Mouse (Mus musculus): Measurements from ENCODE around the gene Sept7.
"Not testable (repeated sequence)": the region's sequence is repeated elsewhere in the genome, so short reads cannot be mapped to it uniquely, and the experiment has no call there.

The Sept7 gene

DNA sequence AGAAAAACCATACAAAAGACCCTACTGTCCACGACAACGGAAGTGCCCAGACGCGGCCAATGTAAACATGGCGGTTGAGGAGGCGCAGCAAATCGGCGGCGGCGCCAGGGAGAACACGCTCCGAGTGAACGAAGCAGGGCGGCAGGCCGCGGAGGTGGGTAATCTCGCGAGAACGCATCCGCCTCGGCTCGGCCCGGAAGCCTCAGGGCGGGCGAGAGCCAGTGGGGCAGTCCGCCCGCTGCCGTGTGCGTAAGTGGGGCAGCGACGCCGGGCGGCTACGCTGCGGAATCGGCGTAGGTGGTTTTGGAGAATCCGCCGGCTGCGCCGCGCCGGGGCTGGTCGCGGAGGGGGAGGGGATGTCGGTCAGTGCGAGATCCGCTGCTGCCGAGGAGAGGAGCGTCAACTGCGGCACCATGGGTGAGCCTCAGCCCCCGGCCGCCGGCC lies at the start of gene Sept7:
Sept7 (plus strand) TSS at position 157 of the 444 bp plus-strand sequence.
- in situ Hi-C loops (cut with MboI): no loop called here

DNA sequence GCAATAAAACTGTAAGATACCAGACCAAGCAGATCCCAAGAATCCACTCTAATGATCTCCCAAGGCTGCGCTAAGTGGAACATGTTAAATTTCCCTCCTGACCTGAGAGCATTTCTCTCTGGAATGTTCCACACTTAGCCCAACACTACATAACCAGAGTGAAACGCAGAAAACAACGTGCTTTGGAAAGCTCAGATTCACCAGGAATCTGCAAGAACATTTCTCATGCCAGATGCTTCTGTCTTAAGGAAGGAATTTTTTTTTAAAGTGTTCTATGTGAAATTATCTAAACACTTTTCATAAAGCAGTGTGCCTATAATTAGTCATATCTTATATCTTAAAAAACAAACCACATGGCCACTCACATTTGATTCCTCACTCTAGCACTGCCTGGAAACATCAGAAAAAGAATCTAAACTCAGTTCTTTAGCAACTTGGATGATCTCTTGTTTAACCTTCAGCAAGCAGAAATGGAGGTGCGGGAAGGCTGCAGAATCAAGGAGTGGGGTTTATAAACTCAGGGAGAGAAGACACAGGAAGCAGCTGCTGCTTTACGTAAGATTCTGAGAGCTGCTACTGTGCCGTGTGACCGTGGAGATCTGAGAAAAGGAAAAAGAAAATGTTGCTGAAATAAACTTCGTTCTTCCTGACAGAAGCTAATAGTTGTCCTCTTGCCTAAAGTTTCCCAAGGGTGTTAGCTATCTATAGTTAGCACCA lies 44.0 kb upstream of the Sept7 start:
- in situ Hi-C loops (cut with MboI): no loop called here

DNA sequence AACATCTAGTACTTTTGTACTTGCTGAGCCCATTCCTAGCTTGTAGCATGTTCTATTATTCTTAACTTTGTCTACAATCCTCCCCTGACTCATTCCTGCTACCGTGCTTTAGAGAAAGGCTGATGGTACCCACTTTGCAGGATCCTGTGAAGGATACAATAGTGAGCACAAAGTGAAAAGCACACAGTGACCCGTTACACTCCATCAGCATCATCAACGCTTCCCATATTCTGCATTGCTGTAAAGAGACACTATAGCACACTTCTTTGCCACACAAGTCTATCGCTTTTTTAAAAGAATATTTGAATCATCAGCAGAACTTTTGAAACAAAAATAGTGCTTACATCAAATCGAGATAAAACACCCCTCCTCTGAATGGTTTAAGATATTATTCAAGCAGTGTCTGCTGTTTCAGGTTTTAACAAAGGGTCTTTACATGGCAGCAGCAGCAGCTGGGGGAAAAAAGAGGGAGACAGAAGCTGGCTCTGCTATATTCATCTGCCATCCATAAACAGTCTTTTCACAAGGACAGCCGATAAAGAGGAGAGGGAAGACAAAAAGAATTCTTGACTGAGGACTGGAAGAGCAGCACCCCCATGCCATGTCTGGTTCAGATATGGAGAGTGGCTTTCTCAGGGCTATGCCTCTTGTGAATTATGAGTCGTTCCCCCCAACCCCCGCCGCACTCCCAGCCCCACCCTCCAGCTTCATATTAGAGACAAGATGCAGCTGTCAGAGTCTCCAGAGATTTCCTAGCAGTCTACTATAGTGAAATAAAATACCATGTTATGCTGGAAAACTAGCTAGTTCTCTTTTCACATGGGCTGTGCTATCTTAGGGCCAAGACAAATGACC lies 39.7 kb upstream of the Sept7 start:
- in situ Hi-C loops (cut with MboI): no loop called here

GRCm38 (mm10) chr9:25213164-25213557 lies 39.1 kb upstream of the Sept7 start:
- in situ Hi-C loops (cut with MboI): no loop called here

- in situ Hi-C loops (cut with MboI): no loop called here
Observed at GRCm38 (mm10) chr9:25215411-25215810, 36.8 kb upstream of the Sept7 start.

- in situ Hi-C loops (cut with MboI): no loop called here
Observed at GRCm38 (mm10) chr9:25216210-25216609, 36.0 kb upstream of the Sept7 start.

DNA sequence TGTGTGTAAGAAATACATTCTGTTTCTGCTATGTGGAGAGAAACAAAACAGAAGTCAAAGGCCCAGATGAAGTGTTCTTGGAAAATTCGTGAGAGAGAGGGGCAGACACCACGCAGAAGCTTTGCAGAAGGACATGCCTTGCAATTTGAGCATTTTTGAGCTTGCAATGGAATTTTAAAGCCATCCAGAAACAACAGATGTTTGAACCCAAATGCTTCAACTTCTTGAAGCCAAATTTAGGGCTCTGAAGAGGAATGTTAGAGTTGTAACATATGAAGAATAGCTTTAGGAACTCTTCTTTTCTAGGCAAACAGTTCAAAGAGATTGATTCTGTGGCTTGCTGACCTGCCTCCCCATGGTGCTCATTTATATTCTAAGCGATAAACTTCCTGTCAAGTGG lies 33.3 kb upstream of the Sept7 start:
- in situ Hi-C loops (cut with MboI): no loop called here

- in situ Hi-C loops (cut with MboI): no loop called here
Observed at GRCm38 (mm10) chr9:25219882-25220281, 32.4 kb upstream of the Sept7 start.

DNA sequence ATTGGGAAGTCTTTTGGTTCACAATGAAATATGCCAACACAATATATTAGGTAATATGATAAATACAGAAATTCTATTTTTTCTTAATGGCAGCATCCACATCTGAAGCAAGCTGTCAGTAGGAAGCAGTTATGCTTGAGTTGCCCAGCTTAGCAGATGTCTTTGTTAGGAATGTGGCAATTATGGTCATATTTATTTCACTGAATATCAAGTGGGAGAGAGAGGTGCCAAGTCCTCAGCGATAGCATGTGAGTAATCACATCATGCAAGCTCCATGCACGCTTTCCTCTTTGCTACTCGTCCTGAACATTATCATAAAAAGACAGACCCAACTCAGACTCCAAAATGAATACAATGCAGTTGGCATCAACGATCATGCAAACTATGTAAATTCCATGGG lies 27.3 kb upstream of the Sept7 start:
- in situ Hi-C loops (cut with MboI): no loop called here

GRCm38 (mm10) chr9:25229740-25230139 lies 22.5 kb upstream of the Sept7 start:
- in situ Hi-C loops (cut with MboI): no loop called here

- in situ Hi-C loops (cut with MboI): no loop called here
Observed at GRCm38 (mm10) chr9:25230213-25231039, 21.8 kb upstream of the Sept7 start.

GRCm38 (mm10) chr9:25241065-25241464 lies 11.2 kb upstream of the Sept7 start:
- in situ Hi-C loops (cut with MboI): no loop called here

GRCm38 (mm10) chr9:25241783-25242182 lies 10.5 kb upstream of the Sept7 start:
- in situ Hi-C loops (cut with MboI): not testable (repeated sequence)

DNA sequence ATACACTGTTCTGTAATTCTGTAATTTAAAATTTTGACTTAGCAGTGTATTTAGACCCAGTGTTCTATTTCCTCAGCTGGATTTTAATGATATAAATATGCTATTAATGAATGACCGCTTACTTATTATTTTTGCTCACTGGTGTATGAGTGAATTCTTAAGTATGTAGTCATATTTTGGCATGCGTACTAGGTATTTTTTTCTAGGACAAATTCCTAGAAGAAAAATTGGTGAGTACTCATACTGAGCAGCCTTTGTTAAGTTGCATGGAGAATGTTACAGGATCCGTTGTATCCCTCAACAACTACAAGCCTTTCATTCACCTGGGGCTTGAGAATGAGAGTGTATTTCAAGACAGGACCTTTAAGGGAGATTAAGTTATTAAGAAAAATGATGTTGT lies 10.0 kb upstream of the Sept7 start:
- in situ Hi-C loops (cut with MboI): no loop called here

- in situ Hi-C loops (cut with MboI): no loop called here
Observed at GRCm38 (mm10) chr9:25243926-25244657, 8.1 kb upstream of the Sept7 start.

DNA sequence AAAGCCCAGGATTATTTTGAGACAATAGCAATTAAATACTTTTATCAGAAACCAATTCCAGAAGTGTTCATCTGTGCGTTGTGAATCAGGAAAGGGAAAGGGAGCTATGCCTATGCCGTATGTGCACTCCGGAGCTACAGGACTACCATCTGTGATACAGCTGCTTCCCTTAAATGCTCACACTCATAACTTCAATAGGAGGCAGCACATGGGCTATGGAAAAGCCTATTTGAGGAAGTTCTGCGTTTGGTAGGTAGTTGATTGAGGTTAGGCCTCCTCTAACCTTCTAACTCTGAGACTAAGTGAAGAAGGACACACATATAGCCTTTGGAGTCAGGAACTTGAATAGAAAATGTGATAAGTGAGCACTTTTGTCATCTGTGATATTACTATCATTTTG lies 7.1 kb upstream of the Sept7 start:
- in situ Hi-C loops (cut with MboI): no loop called here

DNA sequence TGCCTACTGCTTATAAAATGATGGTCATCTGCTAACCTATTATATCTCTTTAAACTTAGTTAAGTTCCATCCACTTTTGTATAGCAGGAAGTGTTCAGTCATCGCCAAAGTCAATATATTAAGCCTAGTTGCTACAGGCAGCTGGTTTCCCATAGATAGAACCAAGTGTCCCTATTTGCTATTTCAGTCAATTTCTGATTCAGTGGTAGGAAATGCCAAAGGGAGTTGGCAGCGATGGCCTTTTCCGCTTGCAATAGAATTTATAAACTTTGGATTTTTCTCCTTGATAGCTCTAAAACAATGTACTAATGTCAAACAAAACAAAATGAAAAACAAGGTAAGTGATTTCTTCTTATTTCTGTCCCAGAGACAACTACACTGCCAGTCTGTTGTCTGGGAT lies 5.7 kb upstream of the Sept7 start:
- in situ Hi-C loops (cut with MboI): no loop called here

- in situ Hi-C loops (cut with MboI): no loop called here
Observed at GRCm38 (mm10) chr9:25251174-25251573, 1.1 kb upstream of the Sept7 start.

DNA sequence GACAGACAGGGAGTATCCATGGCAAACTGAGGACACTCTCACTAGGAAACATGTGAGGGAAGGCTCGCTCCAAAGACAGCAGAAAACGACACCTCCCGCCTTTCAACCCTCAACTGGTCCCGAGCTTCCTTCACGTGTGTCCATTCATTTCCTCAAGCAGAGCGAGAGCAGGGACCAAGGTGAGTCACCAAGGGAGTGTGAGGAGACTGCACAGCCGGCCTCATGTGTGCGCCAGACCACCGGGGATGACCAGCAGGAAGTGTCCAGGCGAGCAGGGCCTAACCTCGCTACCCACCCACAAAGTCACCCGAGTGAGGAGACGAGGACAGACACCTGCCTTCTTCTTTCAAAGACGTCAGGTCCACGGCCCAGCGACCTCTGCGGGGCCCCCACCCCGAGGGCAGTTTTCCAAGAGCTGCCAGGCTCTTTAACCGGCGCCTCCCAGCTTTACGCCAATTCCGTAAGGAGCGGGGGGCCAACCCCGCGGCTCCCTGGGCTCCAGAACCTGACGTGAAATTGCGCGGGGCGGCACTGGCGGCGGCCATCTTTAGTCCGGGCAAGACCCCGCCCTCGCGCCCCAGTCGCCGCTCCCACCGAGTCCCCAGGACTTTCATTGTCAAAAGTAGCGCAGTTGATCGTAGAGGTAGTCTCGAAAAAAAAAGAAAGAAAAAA lies 492 bp upstream of the Sept7 start:
- in situ Hi-C loops (cut with MboI): no loop called here

DNA sequence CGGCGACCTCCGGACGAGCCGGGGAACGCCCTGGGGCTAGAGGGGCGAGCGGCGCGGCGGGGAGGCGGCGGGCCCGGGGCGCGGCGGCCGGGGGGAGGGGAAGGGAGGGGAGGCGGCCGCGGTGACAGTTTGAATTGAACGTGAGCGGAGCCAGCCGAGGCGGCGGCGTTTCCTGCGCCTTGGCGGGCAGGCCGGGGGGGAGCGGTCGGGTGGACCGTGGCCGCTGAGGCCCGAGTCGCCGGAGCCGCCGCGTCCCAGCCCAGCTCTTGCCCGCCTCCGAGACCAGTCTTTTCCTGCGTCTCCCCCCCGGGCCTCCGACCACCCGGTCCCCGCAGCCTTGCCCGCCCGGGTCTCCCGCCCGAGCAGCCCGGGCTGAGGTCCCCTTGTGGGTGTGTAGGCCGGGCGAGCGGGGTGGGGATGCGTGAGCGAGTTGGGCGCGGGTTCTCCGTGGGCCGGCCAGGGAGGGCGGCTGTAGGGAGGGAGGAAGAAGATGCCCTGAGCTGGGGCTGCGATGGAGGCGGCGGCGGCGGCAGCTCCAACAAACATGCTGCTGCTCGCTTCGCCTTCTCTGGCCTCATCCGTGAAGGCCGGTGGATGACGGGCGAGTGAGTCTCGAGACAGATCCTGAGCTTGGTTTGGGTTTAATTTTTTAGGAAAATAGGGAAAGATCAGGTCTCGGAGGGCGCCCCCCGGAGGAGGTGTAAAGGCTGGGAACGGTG lies 679 bp downstream of the Sept7 start:
- in situ Hi-C loops (cut with MboI): no loop called here

DNA sequence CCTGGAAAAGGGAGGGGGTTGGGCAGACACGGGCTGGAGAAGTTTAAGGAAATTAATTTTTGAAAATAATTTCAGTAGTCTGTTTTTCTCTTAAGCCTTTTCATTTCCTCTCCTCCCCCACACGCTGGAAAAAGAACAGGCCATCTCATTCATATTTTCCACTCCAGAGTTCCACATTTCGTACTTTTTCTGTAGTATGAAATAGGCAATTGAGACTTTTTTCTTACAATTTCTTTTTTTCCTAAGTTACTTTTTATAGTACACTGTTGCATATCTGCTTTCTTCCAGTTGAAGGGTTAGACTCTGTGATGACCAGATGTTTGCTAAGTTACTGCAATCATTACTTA lies 1.2 kb downstream of the Sept7 start:
- in situ Hi-C loops (cut with MboI): no loop called here

Data from mature B cell (primary cell).